Mouse (Mus musculus): Measurements from ENCODE around the gene Fbln1.
A peak's percentile ranks its signal among the peaks of the same experiment; 100 is the strongest.

Gene Fbln1

DNA sequence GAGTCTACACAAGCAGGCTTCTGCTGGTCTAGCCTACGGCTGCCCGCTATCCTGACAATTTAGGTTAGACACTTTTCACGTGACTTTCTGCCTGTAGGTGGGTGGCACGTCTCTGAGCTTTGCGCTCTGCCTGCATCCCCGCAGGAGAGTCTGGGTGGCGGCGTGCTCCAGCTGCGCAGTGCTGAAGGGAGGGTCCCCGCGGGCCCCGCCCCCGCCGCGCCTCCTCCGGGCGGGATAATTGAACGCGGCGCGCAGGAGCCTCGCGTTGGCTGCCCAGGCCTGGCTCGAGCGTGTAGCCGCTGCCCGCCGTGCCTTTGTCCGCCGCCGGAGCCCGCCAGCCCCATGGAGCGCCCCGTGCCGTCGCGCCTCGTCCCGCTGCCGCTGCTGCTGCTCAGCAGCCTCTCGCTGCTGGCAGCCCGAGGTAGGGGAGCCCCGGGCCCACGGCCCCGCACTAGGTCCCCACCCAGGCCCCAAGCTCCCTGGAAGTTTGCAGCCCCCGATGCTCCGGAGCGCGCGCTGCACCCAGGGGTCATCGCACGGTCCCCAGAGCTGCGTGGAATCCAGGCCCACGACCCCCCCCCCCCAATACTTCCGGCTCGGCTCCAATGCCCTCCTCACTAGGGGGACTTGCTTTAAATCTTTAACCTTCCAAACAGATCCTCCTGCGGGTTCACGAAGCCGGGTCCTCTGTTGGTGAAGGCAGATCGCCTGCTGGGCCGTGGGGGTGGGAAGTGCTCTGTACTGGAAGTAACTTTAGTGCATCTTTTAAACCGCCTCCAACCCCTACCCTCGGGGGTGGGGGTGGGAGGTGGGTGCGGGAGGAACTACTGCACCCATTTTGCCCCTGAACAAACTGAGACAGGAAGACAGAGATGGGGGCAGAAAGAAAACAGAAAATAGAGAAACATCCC, at the start of gene Fbln1:
Gene Fbln1 (plus strand): TSS at position 158 of the 911 bp plus-strand sequence.
- peak; percentile 84 for DNase-seq (ENCODE audit: low spot score)

GRCm38 (mm10) chr15:85156198-85156597, 49.6 kb upstream of the Fbln1 start:
- DNase-seq (ENCODE audit: low spot score), result no peak

DNA sequence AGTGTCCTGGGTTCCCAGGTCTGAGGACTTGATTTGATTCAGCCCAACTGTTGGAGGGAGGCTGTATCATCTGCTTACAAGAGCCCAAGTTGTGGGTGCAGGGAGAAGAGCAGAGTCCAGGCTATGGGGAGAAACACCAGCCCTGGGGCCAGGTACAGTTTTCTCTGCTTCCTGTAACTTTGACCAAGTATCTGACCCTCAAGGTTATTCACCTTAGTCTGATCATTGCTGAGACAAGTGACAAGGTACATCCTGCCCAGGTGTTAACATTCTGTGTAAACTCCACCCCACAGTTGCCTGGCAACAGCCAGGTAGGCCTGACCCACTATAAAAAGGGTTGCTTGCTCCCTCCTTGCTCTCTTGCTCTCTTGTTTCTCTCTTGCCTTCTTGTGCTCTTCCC, 44.3 kb upstream of the Fbln1 start:
- DNase-seq (ENCODE audit: low spot score), result no peak

GRCm38 (mm10) chr15:85162693-85163663, 42.8 kb upstream of the Fbln1 start:
- DNase-seq (ENCODE audit: low spot score), result peak; percentile 33

- no peak for DNase-seq (ENCODE audit: low spot score)
Measured at GRCm38 (mm10) chr15:85166433-85166933, 39.3 kb upstream of the Fbln1 start.

- no peak for DNase-seq (ENCODE audit: low spot score)
Measured at GRCm38 (mm10) chr15:85167086-85167679, 38.6 kb upstream of the Fbln1 start.

DNA sequence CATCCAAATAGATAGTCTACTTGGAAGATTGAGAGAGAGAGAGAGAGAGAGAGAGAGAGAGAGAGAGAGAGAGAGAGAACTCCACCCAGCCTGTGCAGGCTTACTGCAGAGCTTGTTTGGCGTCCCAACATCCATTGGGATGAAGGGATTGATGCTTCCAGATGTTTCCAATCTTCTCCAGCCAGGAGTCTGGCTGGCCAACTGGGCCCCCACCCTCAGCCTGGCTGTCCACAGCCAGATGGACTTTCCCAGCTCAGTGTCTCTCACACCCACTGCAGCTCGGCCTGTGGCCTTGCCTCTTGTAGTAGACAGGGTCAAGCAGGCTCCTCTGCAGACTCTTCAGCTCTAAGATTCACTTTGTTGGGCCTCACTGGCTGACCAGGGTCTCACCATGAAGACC, 33.7 kb upstream of the Fbln1 start:
- DNase-seq (ENCODE audit: low spot score), result peak; percentile 12

DNA sequence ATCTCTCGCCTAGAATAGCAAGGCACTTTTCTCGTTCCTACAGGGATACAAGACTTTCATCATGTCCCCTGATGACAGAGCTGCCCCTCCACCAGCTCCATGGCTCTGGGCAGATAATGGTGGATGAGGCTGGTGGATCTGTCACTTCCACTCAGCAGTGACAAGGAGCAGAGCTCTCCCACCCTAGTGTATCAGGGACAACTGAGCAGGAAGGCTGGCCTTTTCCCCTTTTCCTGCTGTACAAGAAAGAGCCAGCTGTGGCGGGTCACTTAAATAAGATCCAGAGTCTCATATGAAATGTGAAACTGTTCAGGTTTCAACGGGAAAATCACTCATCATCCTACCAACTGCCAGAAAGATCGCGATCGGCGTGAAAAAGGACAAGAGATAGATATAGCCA, 32.3 kb upstream of the Fbln1 start:
- DNase-seq (ENCODE audit: low spot score), result no peak

DNA sequence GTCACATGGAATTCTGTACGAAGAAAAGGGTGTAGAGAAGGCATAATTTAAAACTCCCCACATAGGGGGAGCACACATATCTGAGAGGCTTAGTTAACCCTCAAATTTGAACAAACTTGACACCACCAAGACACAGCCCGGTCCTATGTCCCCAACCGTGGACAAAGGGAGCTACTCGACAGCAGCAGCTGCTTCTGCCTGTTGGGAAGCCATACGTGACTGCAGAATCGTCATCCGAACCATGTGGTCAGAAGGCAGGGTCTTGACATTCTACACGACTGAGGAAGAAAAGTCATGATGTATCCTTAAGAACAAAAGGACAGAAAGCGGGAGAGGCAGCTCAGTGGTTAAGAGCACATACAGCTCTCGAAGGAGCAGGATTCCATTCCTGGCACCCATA, 31.7 kb upstream of the Fbln1 start:
- no peak for DNase-seq (ENCODE audit: low spot score)

GRCm38 (mm10) chr15:85177576-85177975, 28.2 kb upstream of the Fbln1 start:
- DNase-seq (ENCODE audit: low spot score), result no peak

DNA sequence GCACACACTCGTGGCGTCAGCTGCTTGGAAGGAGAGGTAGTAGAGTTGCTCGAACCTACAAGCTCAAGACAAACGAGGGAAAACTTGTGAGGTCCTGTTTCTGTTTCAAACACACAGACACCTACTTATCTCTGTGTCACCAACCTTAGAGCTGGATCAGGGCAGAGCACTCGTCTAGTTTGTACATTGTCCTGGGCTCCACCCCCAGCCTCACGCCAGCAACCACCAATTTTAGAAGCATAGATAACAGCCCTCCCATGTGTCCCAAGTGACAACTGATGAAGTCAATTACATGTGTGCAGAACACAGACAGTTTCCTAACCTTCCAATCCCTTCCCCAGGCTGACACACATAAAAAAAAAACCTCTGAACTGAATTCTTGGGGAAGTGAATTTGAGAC, 27.6 kb upstream of the Fbln1 start:
- DNase-seq (ENCODE audit: low spot score), result no peak

DNA sequence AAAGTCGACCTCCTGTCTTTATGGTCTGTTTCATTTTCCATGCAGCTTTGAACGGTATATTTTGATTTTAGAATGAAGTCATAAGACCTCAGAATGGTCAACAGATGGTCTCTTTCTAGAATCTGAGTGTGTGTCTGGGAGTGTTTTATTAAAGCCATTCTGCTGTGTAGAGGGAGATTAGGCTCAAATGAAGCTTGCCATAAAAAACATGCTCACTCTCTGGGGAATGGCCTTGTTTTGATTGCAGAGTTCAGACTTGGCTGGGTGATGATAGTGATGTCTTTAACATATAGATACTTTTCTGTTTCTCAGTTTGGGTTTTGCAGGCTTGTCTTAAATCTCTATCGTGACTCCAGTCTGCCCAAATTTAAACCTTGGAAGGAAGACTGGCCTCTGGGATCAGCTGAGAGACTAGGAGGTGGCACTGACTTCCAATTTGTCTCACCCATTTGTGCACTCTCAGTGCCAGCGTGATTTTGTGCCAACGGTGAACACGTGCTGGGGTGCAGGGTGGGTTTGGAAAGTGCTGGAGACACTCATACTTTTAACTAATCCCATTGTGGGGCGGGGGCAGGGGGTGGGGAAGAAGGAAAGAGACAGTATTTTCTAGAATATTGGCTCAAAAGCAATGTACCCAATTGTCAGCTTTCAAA, 26.1 kb upstream of the Fbln1 start:
- no peak for DNase-seq (ENCODE audit: low spot score)

DNA sequence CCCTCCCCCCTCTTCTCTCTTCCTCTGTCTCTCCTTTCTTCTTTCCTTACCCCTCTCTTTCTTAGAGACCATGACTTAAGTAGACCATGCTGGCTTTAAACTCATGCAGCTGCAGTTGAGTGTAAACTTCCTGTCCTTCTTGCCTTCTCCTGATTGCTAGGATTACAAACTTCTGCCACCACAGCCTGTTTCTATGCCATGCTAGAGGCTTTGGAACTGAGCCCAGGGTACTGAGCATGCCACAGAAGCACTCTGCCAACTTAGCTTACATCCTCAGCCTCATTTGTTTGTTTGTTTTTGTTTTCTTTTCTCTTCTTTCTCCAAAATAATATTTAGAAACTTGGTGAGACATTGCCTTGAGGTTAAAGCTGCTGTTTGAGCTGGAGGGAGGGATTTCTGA, 25.4 kb upstream of the Fbln1 start:
- no peak for DNase-seq (ENCODE audit: low spot score)

DNA sequence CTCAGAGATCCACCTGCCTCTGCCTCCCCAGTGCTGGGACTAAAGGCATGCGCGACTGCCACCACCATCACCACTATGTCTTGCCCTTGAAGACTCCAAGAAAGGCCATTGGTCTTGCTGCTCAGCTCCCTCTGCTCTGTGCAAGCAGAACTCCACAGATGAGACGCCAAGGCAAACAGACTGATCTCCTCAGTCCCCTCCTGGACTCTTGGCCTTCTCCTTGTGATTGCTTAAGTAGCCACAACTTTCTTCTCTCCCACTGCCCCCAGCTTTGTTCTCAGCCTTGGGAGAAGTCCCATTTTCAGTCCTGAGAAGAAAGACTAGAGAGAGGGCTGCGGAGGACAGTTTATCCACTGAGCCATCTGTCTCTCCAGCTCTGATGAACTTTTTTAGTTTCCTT, 23.7 kb upstream of the Fbln1 start:
- DNase-seq (ENCODE audit: low spot score), result no peak

GRCm38 (mm10) chr15:85186916-85187315, 18.8 kb upstream of the Fbln1 start:
- DNase-seq (ENCODE audit: low spot score), result no peak

DNA sequence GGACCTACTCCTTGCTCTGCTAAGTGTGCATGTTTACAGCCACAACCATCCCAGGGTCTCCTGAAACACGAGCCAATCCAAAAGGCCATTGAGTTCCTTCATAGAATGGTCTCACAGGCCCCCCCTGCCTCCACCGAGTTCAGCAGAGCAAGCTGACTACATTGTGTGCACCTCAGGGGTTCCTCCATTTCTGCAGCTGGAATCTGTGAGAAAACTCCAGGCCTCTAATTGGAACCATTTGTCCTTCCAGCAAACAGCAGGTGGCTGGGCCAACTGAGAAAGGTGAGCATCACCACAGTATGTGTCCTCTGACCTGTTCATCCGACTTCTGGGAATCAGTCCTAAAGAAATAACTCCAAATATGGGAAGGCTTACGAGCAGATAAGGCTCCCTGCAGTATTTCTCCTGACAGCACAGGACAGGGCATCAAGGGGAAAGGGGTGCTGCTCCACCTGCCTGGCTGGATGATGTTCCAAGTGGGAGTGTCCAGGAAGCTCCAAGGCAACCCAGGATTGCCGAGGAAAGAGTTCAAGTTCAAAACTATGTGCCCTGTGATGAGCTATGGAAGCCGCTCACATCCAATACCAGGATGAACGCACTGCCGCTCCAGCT, 17.5 kb upstream of the Fbln1 start:
- DNase-seq (ENCODE audit: low spot score), result no peak

DNA sequence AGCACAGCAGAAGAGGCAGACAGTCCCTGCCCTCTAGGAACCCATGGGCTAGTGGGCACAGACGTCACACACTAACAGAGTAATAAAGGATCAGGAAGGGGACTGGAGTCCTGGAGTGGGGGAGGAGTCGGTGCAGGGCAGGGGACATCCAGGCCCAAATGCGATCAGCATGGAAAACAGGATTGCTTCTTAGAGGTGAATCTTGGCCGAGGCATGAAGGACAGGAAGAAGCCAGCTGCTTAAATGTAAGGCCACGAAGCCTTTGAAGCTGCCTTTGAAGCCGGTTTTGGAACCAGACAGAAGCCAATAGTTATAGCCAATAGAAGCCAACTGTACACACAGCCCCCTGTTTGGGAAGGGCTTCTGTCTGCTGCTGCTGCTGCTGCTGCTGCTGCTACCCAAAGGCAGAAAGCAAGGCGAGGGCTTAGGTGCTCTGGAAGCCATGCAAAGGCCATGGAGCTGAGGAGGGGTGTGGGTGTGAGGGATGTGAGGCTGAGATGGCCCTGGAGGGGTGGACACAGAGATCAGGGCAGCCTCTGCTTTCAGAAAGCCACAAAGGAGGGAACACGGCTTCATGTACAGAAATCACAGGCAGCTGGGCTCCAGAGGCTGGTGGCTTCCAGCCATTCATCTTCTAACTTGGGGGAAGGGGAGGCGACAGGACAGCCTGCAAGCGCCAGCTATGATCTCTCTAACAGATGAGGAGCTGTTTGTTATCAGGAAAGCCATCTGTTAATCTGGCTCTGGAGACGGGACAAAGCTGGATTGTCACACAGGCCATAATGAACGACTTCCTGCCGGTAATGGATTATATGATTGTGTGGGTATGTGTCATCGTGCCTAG, 5.1 kb upstream of the Fbln1 start:
- no peak for DNase-seq (ENCODE audit: low spot score)

GRCm38 (mm10) chr15:85202199-85202598, 3.5 kb upstream of the Fbln1 start:
- DNase-seq (ENCODE audit: low spot score), result no peak

GRCm38 (mm10) chr15:85202787-85203186, 3.0 kb upstream of the Fbln1 start:
- no peak for DNase-seq (ENCODE audit: low spot score)

GRCm38 (mm10) chr15:85204383-85204782, 1.4 kb upstream of the Fbln1 start:
- DNase-seq (ENCODE audit: low spot score), result no peak
